8 mouse cellular contexts compared by ENCODE assay signal in the genomic region with DNA sequence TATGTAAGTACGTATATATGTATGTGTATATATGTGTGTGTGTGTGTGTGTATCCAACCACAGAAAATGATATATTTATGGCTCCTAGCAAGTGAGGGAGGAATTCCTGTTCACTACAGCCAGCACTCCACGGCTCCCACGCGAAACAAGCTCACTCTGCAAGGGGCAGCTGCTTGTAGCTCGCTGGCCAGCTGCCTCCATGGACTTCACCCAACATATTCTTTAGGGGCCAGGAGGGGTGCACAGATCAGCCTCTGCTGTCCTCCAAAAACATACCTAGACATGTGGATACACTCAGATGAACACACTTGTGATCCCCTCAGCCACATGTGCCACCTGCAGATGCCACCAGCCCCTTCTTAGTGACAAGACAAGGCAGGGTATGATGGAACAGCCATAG. TPM values are rescaled to one million over a fixed set of nuclear protein-coding genes. Genes with fewer than 3 reads are reported as not detected.
DNase-seq lines count a peak whose midpoint lies in the region; ATAC-seq lines count a peak whose summit lies in the region.

No protein-coding gene starts in this region.

- no peaks in the 10 kb centered on the region for H3K9me3 ChIP-seq in lung, embryonic 15.5 days
- no peaks in the 10 kb centered on the region for H3K9me3 ChIP-seq in midbrain, embryonic 16.5 days (replicated peaks; ENCODE audit: control insufficient read depth, low read length, poor library complexity, severe bottlenecking)

- 41% methylated on average over 5 of the region's 5 CpGs for WGBS in lung, embryonic 15.5 days
- WGBS in midbrain, embryonic 16.5 days: 68% methylated on average over 5 of the region's 5 CpGs

- H3K4me1 ChIP-seq in lung, embryonic 15.5 days: peaks cover 80% of the 10 kb centered on the region
- H3K4me1 ChIP-seq in midbrain, embryonic 16.5 days (ENCODE audit: control insufficient read depth, insufficient read depth, low read length): peaks cover 27% of the 10 kb centered on the region

- no peaks in the 10 kb centered on the region for H3K27me3 ChIP-seq in lung, embryonic 15.5 days
- no peaks in the 10 kb centered on the region; the same call in 1 of the 2 replicates for H3K27me3 ChIP-seq in midbrain, embryonic 16.5 days (ENCODE audit: control insufficient read depth, insufficient read depth, low read depth, low read length)

- DNase-seq in frontal cortex, postnatal 25 days (ENCODE audit: low spot score in 2 of 2): no peak
- DNase-seq in lung, postnatal 14 days: no peak
- peak; percentile 49 for DNase-seq in heart, postnatal 4 days
- DNase-seq in adrenal gland, postnatal 25 days: no peak
- DNase-seq in urinary bladder, postnatal 10 days (ENCODE audit: low spot score): no peak

- no peak overlapping the region for H3K4me2 ChIP-seq in lung, embryonic 15.5 days
- no peak overlapping the region for H3K4me2 ChIP-seq in midbrain, embryonic 16.5 days (ENCODE audit: low read length)

- peak overlapping the region; percentile 76 for H3K27ac ChIP-seq in lung, embryonic 15.5 days
- peak overlapping the region; percentile 81 for H3K27ac ChIP-seq in midbrain, embryonic 16.5 days (ENCODE audit: low read length)

- ATAC-seq in frontal cortex, adult (ENCODE audit: low TSS enrichment): peak; percentile 32
- no peak for ATAC-seq in lung, embryonic 15.5 days (ENCODE audit: borderline replicate concordance, extremely low read depth, low FRiP score, low TSS enrichment)
- no peak for ATAC-seq in midbrain, embryonic 16.5 days

- H3K36me3 ChIP-seq in lung, embryonic 15.5 days: no peaks in the 10 kb centered on the region
- H3K36me3 ChIP-seq in midbrain, embryonic 16.5 days (ENCODE audit: control insufficient read depth, insufficient read depth, low read length): no peaks in the 10 kb centered on the region

- no peak overlapping the region for H3K4me3 ChIP-seq in lung, embryonic 15.5 days
- H3K4me3 ChIP-seq in midbrain, embryonic 16.5 days (ENCODE audit: low read depth, low read length): no peak overlapping the region

- no peak overlapping the region for H3K9ac ChIP-seq in lung, embryonic 15.5 days
- H3K9ac ChIP-seq in midbrain, embryonic 16.5 days (ENCODE audit: low read depth, low read length): no peak overlapping the region

RNA-seq across cellular contexts. Expression of a gene that starts 9.7 kb away (rescaled TPM):
- polyA plus RNA-seq in lung, embryonic 15.5 days (2015; fragmentation: Nextera tagmentation; extraction: Ambion mirVana): 3.4 and 4.4 TPM in 2 replicates
- 1 to 10 TPM; 1.1 to 1.3 TPM for total RNA-seq in heart, postnatal 4 days (2021)
- 0.80 and 1.1 TPM in 2 replicates for polyA plus RNA-seq in midbrain, embryonic 16.5 days (2015; fragmentation: Nextera tagmentation; extraction: Ambion mirVana)
- total RNA-seq in adrenal gland, postnatal 25 days (2021): not detected in 2 replicates

RNA-seq across cellular contexts. Expression of a gene that starts 31.3 kb away (rescaled TPM):
- polyA plus RNA-seq in lung, embryonic 15.5 days (2015; fragmentation: Nextera tagmentation; extraction: Ambion mirVana): 11.9 and 12.1 TPM in 2 replicates
- total RNA-seq in heart, postnatal 4 days (2021): 10 to 100 TPM in 1 of 2 experiments, 1 to 10 TPM in 1; 9.6 to 10.6 TPM
- 2.2 and 3.1 TPM in 2 replicates for polyA plus RNA-seq in midbrain, embryonic 16.5 days (2015; fragmentation: Nextera tagmentation; extraction: Ambion mirVana)
- total RNA-seq in adrenal gland, postnatal 25 days (2021): 3.1 and 3.8 TPM in 2 replicates

RNA-seq across cellular contexts. Expression of a gene that starts 44.9 kb away (rescaled TPM):
- polyA plus RNA-seq in lung, embryonic 15.5 days (2015; fragmentation: Nextera tagmentation; extraction: Ambion mirVana): 20.2 and 21.6 TPM in 2 replicates
- 10 to 100 TPM; 65.0 to 68.7 TPM for total RNA-seq in heart, postnatal 4 days (2021)
- 13.0 and 14.2 TPM in 2 replicates for polyA plus RNA-seq in midbrain, embryonic 16.5 days (2015; fragmentation: Nextera tagmentation; extraction: Ambion mirVana)
- 73.9 and 76.0 TPM in 2 replicates for total RNA-seq in adrenal gland, postnatal 25 days (2021)

RNA-seq across cellular contexts. Expression of a gene that starts 46.4 kb away (rescaled TPM):
- polyA plus RNA-seq in lung, embryonic 15.5 days (2015; fragmentation: Nextera tagmentation; extraction: Ambion mirVana): 57.5 and 58.4 TPM in 2 replicates
- 10 to 100 TPM; 47.4 to 48.8 TPM for total RNA-seq in heart, postnatal 4 days (2021)
- 59.0 and 68.1 TPM in 2 replicates for polyA plus RNA-seq in midbrain, embryonic 16.5 days (2015; fragmentation: Nextera tagmentation; extraction: Ambion mirVana)
- total RNA-seq in adrenal gland, postnatal 25 days (2021): 75.1 and 83.9 TPM in 2 replicates
